Mouse (Mus musculus) midbrain, embryonic 16.5 days (tissue): Measurements from ENCODE around the gene Mast3. TPM values are rescaled to one million over a fixed set of nuclear protein-coding genes. Genes with fewer than 3 reads are reported as not detected.

ENCODE experiments used
- ATAC-seq: fragments of 200-750 bp; cut with Nextera tagmentation; 2 replicates; pipeline ENCODE4 v1.8.0; 2017; ENCODE audit warnings: moderate TSS enrichment
- H3K27ac ChIP-seq: fragments of 300-500 bp; sonication (generic); 2 replicates; pipeline ENCODE4 v1.5.1; 2014; ENCODE audit warnings: mild to moderate bottlenecking, low read length, mixed read lengths
- H3K27me3 ChIP-seq: fragments of 300-500 bp; sonication (generic); 2 replicates; pipeline ENCODE4 v1.6.1; 2014; ENCODE audit warnings: low read depth, low read length, mixed read lengths; ENCODE audit not compliant: control insufficient read depth, insufficient read depth
- H3K36me3 ChIP-seq: fragments of 300-500 bp; sonication (generic); 2 replicates; pipeline ENCODE4 v1.6.1; 2014; ENCODE audit warnings: mild to moderate bottlenecking, low read length, moderate library complexity, mixed read lengths; ENCODE audit not compliant: control insufficient read depth, insufficient read depth
- H3K4me1 ChIP-seq: fragments of 300-500 bp; sonication (generic); 2 replicates; pipeline ENCODE4 v1.6.1; 2014; ENCODE audit warnings: mild to moderate bottlenecking, low read length, mixed read lengths; ENCODE audit not compliant: control insufficient read depth, insufficient read depth
- H3K4me2 ChIP-seq: fragments of 300-500 bp; sonication (generic); 2 replicates; pipeline ENCODE4 v1.6.1; 2014; ENCODE audit warnings: mild to moderate bottlenecking, low read length, mixed read lengths
- H3K4me3 ChIP-seq: fragments of 300-500 bp; sonication (generic); 2 replicates; pipeline ENCODE4 v1.5.1; 2014; ENCODE audit warnings: low read depth, mild to moderate bottlenecking, low read length, moderate library complexity, mixed read lengths
- H3K9ac ChIP-seq: fragments of 300-500 bp; sonication (generic); 2 replicates; pipeline ENCODE4 v1.6.1; 2014; ENCODE audit warnings: low read depth, low read length, mixed read lengths
- H3K9me3 ChIP-seq: fragments of 300-500 bp; sonication (generic); replicated peaks from 2 replicates; pipeline ENCODE4 v1.6.1; 2014; ENCODE audit warnings: mild to moderate bottlenecking, low read length, mixed read lengths; ENCODE audit not compliant: control insufficient read depth, poor library complexity, severe bottlenecking
- WGBS: fragments of 180-500 bp; shearing (Covaris S2); extraction: QIAGEN DNeasy Blood & Tissue Kit; methylation state at CpG from one replicate; pipeline ENCODE4 v1.1.7; 2014; 5-methylcytosine and 5-hydroxymethylcytosine counted together
- polyA plus RNA-seq: library from polyadenylated mRNA; unstranded; fragments of >200 nt; fragmentation: Nextera tagmentation; extraction: Ambion mirVana; gene quantifications from 2 replicates; pipeline ENCODE4 v1.2.1, GENCODE M21; 2015

Gene Mast3
- polyA plus RNA-seq, 1 experiment from 2014 or later: 23.2 TPM

- Histone ChIP-seq H3K4me1 (peaks cover 37% of the 10 kb centered on the region), H3K36me3 (peaks cover 34% of the 10 kb centered on the region)
Measured at GRCm38 (mm10) chr8:70776496-70777444, 28.1 kb downstream of the Mast3 start, which contains the start of gene Pik3r2. Gene Pik3r2 (minus strand): TSS chr8:70776713.

DNA sequence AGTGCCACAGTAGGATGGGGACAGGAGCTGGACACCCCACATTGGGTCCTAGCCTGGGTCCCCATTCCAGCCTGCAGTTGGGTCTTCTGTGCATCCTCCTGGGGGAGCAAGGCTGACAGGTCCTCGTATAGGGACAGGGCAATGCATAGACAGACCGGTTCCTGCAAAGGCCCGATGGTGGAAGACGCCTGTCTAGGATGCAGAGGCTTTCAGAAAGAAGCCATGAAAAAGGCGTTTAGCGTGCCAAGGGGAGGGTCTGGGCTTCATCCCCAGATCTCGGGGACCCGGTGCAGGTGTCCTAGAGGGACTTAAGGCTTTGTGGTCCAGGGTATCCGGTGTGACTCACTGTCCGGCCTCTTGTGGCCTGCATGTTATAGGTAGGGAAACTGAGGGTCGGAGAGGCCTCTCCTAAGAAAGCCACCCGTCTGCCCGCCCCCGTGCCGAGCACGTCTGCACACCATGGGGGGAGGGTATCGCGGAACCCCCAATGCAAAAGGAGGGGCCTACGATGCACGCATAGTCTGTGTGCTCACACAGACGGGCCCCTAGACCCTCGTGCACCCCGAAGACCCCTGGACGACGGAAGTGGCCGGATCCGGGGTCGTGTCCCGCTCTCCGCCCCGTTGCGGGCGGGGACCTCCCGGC is 28.9 kb downstream of the Mast3 start:
- Histone ChIP-seq H3K4me2 (peak overlapping the region; percentile 90), H3K4me1 (peaks cover 37% of the 10 kb centered on the region), H3K9me3 (no peaks in the 10 kb centered on the region), H3K36me3 (peaks cover 36% of the 10 kb centered on the region), H3K4me3 (peak overlapping the region; percentile 88), H3K27me3 (no peaks in the 10 kb centered on the region), H3K27ac (peak overlapping the region; percentile 97), H3K9ac (peak overlapping the region; percentile 100)
- 0 out of 2 replicates have a peak, but pooled peaks have one; percentile 1 for ATAC-seq
- WGBS: 2% methylated on average over 34 of the region's 34 CpGs

More at GRCm38 (mm10) chr8:70776496-70777444, 28.1 kb downstream of the Mast3 start, which contains the start of gene Pik3r2:
- H3K27ac ChIP-seq: peak within 1 kb of the TSS; percentile 97
- H3K9ac ChIP-seq: peak within 1 kb of the TSS; percentile 100
- no peaks in the 10 kb centered on the region for H3K27me3 ChIP-seq
- peak; percentile 95 for ATAC-seq
- H3K4me2 ChIP-seq: peak within 1 kb of the TSS; percentile 90
- WGBS: under 1% methylated on average over 84 of the region's 94 CpGs
- no peaks in the 10 kb centered on the region for H3K9me3 ChIP-seq
- peak within 1 kb of the TSS; percentile 88 for H3K4me3 ChIP-seq

DNA sequence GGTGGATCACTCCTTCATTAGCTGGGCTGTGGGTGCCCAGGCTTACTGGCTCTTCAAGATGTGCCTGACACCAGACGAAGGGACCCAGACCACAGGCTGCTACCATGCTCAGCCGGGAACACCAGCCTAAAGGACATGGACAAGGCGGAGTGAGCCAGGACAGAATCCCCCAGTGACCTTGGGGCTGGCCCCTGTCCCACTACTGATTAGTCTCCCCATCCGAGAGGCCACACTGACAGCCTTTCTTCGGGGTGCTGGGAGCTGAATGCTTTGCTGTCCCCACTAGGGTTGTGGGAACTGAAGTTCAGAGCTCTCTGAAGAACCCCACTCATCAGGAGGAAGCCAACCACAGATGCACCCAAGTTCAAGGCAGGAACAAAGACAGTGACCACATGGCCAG is 29.6 kb downstream of the Mast3 start:
- peak overlapping the region; percentile 100 for H3K9ac ChIP-seq
- H3K4me2 ChIP-seq: peak overlapping the region; percentile 90
- ATAC-seq: no peak
- H3K4me3 ChIP-seq: peak overlapping the region; percentile 88
- no peaks in the 10 kb centered on the region for H3K9me3 ChIP-seq
- H3K4me1 ChIP-seq: peaks cover 37% of the 10 kb centered on the region
- H3K27me3 ChIP-seq: no peaks in the 10 kb centered on the region
- H3K36me3 ChIP-seq: peaks cover 34% of the 10 kb centered on the region
- no peak overlapping the region for H3K27ac ChIP-seq
- WGBS: 93% methylated on average over 5 of the region's 5 CpGs

- Histone ChIP-seq H3K4me2 (peak overlapping the region; percentile 90; the same call in 1 of the 2 replicates), H3K4me3 (no peak overlapping the region), H3K27ac (no peak overlapping the region), H3K36me3 (peaks cover 31% of the 10 kb centered on the region), H3K9me3 (no peaks in the 10 kb centered on the region), H3K9ac (peak overlapping the region; percentile 100; the same call in 1 of the 2 replicates), H3K27me3 (no peaks in the 10 kb centered on the region), H3K4me1 (peaks cover 37% of the 10 kb centered on the region)
- WGBS: 91% methylated on average over 18 of the region's 18 CpGs
- ATAC-seq: no peak
Measured at GRCm38 (mm10) chr8:70774740-70775139, 30.1 kb downstream of the Mast3 start.

- H3K9me3 ChIP-seq: no peaks in the 10 kb centered on the region
- H3K27me3 ChIP-seq: no peaks in the 10 kb centered on the region
- peak overlapping the region; percentile 58; the same call in 1 of the 2 replicates for H3K27ac ChIP-seq
- WGBS: 63% methylated on average over 9 of the region's 9 CpGs
- peak overlapping the region; percentile 47; the same call in 1 of the 2 replicates for H3K9ac ChIP-seq
- H3K4me3 ChIP-seq: no peak overlapping the region
- H3K4me2 ChIP-seq: peak overlapping the region; percentile 22; the same call in 1 of the 2 replicates
- H3K36me3 ChIP-seq: peaks cover 28% of the 10 kb centered on the region
- ATAC-seq: no peak
- H3K4me1 ChIP-seq: peaks cover 37% of the 10 kb centered on the region
Measured at GRCm38 (mm10) chr8:70773833-70774232, 31.0 kb downstream of the Mast3 start.

DNA sequence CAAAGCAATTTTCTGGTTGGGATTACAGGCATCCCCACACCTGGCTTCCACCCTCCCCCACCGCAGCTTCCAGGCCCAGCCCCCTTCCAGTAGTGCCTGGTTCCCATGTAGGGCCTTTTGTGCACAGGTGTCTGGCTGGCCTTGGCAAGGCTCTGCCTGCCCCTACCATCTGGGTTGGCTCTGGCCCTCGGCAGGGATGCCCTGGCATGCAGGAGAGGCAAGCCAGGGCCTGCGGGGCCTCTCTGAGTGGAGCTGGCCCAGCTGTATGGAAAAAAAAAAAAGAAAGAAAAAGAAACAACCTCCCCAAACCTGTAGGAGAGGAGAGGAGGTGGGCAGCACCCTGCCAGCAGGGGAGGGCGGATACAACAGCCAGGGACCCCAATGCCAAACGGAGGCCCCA is 31.4 kb downstream of the Mast3 start:
- WGBS: 76% methylated on average over 5 of the region's 5 CpGs
- H3K9ac ChIP-seq: peak overlapping the region; percentile 47
- peak overlapping the region; percentile 22; the same call in 1 of the 2 replicates for H3K4me2 ChIP-seq
- H3K36me3 ChIP-seq: peaks cover 30% of the 10 kb centered on the region
- no peak overlapping the region for H3K4me3 ChIP-seq
- H3K27ac ChIP-seq: peak overlapping the region; percentile 58; the same call in 1 of the 2 replicates
- no peaks in the 10 kb centered on the region for H3K9me3 ChIP-seq
- ATAC-seq: no peak
- H3K4me1 ChIP-seq: peaks cover 37% of the 10 kb centered on the region
- no peaks in the 10 kb centered on the region for H3K27me3 ChIP-seq

DNA sequence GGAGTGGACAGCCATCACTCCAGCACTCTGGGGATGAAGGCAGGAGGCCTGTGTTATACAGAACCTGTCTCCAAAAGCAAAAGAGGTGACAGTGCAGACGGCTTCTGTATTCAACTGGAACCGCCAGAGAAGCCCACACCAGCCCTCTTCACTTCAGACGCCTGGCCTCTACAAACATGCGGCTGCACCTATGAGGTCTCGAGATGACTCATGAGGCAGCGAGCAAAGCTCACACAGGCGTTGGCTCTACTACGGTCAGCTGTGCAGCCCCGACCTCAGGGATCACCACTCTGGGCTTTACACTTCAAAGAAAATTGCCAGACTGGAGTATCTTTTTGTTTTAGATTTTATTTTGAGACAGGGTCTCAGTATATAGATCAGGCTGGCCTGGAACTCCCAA is 32.0 kb downstream of the Mast3 start:
- 90% methylated on average over 9 of the region's 9 CpGs for WGBS
- peaks cover 35% of the 10 kb centered on the region for H3K4me1 ChIP-seq
- no peak overlapping the region for H3K4me2 ChIP-seq
- H3K4me3 ChIP-seq: no peak overlapping the region
- no peak for ATAC-seq
- peaks cover under 1% of the 10 kb centered on the region; the same call in 1 of the 2 replicates for H3K27me3 ChIP-seq
- H3K9ac ChIP-seq: no peak overlapping the region; the same call in 1 of the 2 replicates
- no peaks in the 10 kb centered on the region for H3K9me3 ChIP-seq
- no peak overlapping the region; the same call in 1 of the 2 replicates for H3K27ac ChIP-seq
- peaks cover 31% of the 10 kb centered on the region for H3K36me3 ChIP-seq

DNA sequence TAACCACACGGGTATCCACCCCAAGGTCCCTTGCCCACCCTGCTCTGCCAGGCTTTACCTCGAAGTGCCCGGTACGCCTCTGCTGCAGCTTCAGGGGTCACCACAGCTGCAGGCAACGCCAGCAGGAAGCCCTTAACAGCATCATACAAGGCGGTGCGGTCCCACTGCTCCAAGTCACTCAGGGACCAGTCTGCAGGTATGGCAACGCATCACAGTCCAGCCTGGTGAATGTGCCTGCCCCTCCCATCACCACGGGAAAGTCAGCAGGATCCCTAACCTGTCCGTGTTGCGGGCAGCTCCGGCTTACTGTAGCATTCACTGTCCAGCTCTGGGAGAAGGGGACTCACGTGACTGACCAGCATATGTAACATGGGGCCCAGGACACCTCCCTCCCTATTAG is 32.8 kb downstream of the Mast3 start:
- Histone ChIP-seq H3K9ac (no peak overlapping the region), H3K4me3 (no peak overlapping the region), H3K9me3 (no peaks in the 10 kb centered on the region), H3K36me3 (peaks cover 35% of the 10 kb centered on the region), H3K27ac (no peak overlapping the region), H3K27me3 (peaks cover 4% of the 10 kb centered on the region), H3K4me1 (peaks cover 30% of the 10 kb centered on the region), H3K4me2 (no peak overlapping the region)
- ATAC-seq: no peak
- WGBS: 93% methylated on average over 13 of the region's 13 CpGs
